Mouse (Mus musculus) neural tube, embryonic 10.5 days (tissue): ENCODE measurements around the gene Dnah7c.
"Not testable (repeated sequence)": the region's sequence is repeated elsewhere in the genome, so short reads cannot be mapped to it uniquely, and the experiment has no call there.

Experiments used
- DNase-seq: peaks from one replicate; pipeline ENCODE4 v3.0.0-alpha.2; 2017; ENCODE audit warnings: low spot score; ENCODE audit errors: extremely low spot score

Dnah7c gene

GRCm38 (mm10) chr1:46425137-46425925, at the start of gene Dnah7c:
Gene Dnah7c (plus strand): TSS chr1:46425592.
- DNase-seq = peak; percentile 63

- not testable (repeated sequence) for DNase-seq
These were observed 44.8 kb upstream of the Dnah7c start for GRCm38 (mm10) chr1:46380641-46381040.

- DNase-seq = not testable (repeated sequence)
These were observed 30.6 kb upstream of the Dnah7c start for GRCm38 (mm10) chr1:46394681-46395297.

GRCm38 (mm10) chr1:46408324-46409115, 16.9 kb upstream of the Dnah7c start:
- DNase-seq = no peak

- DNase-seq = not testable (repeated sequence)
These were observed 10.6 kb upstream of the Dnah7c start for GRCm38 (mm10) chr1:46414798-46415197.

GRCm38 (mm10) chr1:46416946-46417345, 8.4 kb upstream of the Dnah7c start:
- DNase-seq = not testable (repeated sequence)

- not testable (repeated sequence) for DNase-seq
These were observed 6.4 kb upstream of the Dnah7c start for GRCm38 (mm10) chr1:46418966-46419365.

DNA sequence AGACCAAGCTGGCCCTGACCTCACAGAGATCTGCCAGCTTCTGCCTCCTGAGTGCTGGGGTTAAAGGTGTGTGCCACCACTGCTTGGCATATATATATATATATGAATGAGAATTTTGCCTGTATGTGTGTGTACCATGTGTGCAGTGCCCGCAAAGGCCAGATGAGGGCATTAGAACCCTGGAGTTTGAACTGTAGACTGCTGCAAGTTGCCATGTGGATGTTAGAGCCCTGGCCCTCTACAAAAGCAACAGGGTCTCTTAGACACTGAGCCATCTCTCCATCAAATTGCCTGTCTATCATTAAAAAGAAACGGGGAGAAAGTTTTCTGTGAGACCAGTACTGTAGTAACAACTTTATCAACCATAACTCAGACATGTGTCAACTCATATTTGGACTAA, 3.0 kb downstream of the Dnah7c start:
- no peak for DNase-seq

- not testable (repeated sequence) for DNase-seq
These were observed 89.3 kb downstream of the Dnah7c start for GRCm38 (mm10) chr1:46514671-46515070.

GRCm38 (mm10) chr1:46521032-46521431, 95.6 kb downstream of the Dnah7c start:
- DNase-seq = no peak

GRCm38 (mm10) chr1:46526537-46526936, 101.1 kb downstream of the Dnah7c start:
- DNase-seq = not testable (repeated sequence)

GRCm38 (mm10) chr1:46544812-46545421, 119.5 kb downstream of the Dnah7c start:
- DNase-seq = peak; percentile 20

- no peak for DNase-seq
These were observed 155.0 kb downstream of the Dnah7c start for GRCm38 (mm10) chr1:46580385-46580784.

GRCm38 (mm10) chr1:46593826-46594225, 168.4 kb downstream of the Dnah7c start:
- not testable (repeated sequence) for DNase-seq

DNA sequence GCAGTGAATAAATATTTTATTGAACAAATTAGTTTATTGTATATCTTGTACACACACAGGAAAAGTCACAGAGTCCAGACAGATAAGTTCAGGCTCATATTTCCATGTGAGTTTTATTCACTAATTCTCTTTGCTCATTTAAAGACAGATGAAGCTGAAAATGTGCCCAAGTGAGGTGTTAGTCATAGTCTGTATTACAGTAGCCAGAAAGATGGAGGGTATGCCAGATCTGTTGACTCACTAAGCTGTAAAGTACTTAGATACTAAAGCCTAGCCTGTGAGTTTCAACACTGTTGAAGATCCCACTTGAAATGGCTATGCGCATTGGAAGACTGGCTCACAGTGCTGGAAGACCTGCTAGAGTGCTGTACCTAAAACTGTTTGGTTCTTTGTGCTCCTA, 171.0 kb downstream of the Dnah7c start:
- not testable (repeated sequence) for DNase-seq

DNA sequence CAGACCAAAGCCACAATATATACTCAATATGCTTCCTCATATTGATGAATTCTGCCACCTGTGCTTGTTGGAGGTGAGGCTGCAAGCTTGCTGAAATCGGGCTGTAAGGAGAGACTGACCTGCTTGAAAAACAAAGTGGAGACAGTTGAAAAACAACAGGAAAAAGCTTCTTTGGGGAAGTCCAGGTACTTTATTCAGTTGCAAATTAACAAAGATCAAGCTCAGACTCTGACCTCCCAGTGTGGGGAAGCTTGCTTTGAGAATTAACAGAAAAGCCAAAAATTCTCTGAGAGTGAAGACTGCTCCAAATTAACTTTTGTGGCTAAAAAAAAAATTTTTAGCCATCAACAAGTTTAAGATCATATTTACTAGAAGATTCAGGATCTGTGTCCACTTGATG, 194.9 kb downstream of the Dnah7c start:
- no peak for DNase-seq

DNA sequence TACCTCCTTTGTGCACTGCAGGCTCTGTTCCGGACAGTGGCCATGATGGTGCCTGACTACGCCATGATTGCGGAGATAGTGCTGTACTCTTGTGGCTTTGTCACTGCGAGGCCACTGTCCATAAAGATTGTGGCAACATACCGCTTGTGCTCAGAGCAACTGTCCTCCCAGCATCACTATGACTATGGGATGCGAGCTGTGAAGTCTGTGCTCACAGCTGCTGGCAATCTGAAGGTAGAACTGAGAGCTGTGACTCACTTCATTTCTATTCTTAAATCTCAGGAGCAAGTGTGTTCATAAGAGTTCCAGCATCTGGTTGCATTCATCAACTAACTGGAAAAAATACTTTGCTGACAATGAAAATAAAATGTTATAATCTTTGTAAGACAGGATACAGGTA, 200.5 kb downstream of the Dnah7c start:
- DNase-seq = not testable (repeated sequence)

- DNase-seq = not testable (repeated sequence)
These were observed 224.4 kb downstream of the Dnah7c start for GRCm38 (mm10) chr1:46649821-46650220.

DNA sequence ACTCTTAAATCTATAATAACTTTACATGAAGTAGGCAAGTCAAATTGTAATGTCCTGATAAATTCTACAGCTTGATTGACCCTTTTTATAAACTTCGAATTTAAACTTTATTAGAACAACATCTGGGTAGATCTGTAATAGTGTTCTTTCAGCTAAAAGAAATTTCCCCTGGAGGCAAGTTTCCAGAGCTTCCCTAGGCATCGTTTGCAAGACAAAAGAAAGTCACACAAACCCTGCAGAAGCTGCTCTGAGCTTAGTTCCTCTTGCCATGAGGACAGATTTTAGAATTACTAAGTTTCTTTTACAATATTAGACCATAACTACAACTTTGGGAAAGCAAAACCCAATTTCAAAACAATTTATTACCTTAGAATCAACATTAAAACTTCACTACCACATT, 227.3 kb downstream of the Dnah7c start:
- DNase-seq = not testable (repeated sequence)

DNA sequence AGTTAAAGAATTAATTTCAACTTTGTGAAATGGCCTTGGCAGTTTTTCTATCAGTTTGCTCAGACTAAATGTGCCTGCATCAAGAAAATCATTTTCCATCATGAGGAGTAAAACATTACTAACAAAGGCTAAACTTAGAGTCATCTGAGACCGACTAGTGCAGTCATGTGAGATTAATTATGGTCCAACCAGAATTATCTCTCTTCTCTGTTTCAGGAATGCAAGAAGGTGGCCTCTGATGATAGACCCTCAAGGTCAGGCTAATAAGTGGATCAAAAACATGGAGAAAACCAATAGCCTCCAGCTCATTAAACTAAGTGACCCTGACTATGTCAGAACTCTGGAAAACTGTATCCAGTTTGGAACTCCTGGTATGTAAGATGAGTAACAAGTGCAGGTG, 299.4 kb downstream of the Dnah7c start:
- not testable (repeated sequence) for DNase-seq

DNA sequence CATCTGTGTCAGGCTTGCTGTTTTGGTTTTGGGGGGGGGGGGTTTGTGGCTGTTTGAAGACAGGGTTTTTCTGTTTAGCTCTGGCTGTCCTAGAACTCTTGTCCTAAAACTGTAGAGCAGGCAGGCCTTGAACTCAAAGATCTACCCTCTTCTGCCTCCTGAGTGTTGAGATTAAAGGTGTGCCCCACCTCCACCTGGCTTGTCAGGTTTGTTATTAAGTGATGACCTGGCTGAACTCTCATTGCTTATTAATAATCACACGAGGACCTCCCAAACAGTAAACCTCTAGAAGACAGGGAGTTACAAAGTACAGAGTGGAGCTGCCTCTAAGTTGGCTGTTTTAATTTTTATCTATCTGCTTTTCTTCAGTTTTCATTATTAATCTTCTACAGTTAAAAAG, 299.9 kb downstream of the Dnah7c start:
- no peak for DNase-seq
